Mouse (Mus musculus) forebrain, embryonic 12.5 days (tissue): ENCODE measurements around the gene Islr. TPM values are rescaled to one million over a fixed set of nuclear protein-coding genes. Genes with fewer than 3 reads are reported as not detected.
A peak's percentile ranks its signal among the peaks of the same experiment; 100 is the strongest.

Experiments
- ATAC-seq: fragments of 200-750 bp; cut with Nextera tagmentation; 2 replicates; pipeline ENCODE4 v1.8.0; 2017; ENCODE audit warnings: moderate TSS enrichment; ENCODE audit not compliant: low FRiP score
- H3K27ac ChIP-seq: fragments of 300-500 bp; sonication (generic); 2 replicates; pipeline ENCODE4 v1.5.1; 2016; ENCODE audit warnings: mild to moderate bottlenecking
- H3K27me3 ChIP-seq: fragments of 300-500 bp; sonication (generic); 2 replicates; pipeline ENCODE4 v1.6.1; 2016; ENCODE audit warnings: mild to moderate bottlenecking
- H3K36me3 ChIP-seq: fragments of 300-500 bp; sonication (generic); replicated peaks from 2 replicates; pipeline ENCODE4 v1.6.1; 2016; ENCODE audit warnings: mild to moderate bottlenecking
- H3K4me1 ChIP-seq: fragments of 300-500 bp; sonication (generic); 2 replicates; pipeline ENCODE4 v1.6.1; 2016
- H3K4me2 ChIP-seq: fragments of 300-500 bp; sonication (generic); 2 replicates; pipeline ENCODE4 v1.6.1; 2016; ENCODE audit warnings: mild to moderate bottlenecking, moderate library complexity
- H3K4me3 ChIP-seq: fragments of 300-500 bp; sonication (generic); replicated peaks from 2 replicates; pipeline ENCODE4 v1.5.1; 2016; ENCODE audit warnings: mild to moderate bottlenecking
- H3K9ac ChIP-seq: fragments of 300-500 bp; sonication (generic); 2 replicates; pipeline ENCODE4 v1.6.1; 2016; ENCODE audit warnings: mild to moderate bottlenecking
- H3K9me3 ChIP-seq: fragments of 300-500 bp; sonication (generic); 2 replicates; pipeline ENCODE4 v1.6.1; 2016
- WGBS: fragments of 180-500 bp; shearing (Covaris S2); methylation state at CpG from one replicate; pipeline ENCODE4 v1.1.7; 2016; 5-methylcytosine and 5-hydroxymethylcytosine counted together
- polyA plus RNA-seq: library from polyadenylated mRNA; unstranded; fragments of >200 nt; fragmentation: Nextera tagmentation; extraction: Ambion mirVana; gene quantifications from 2 replicates; pipeline ENCODE4 v1.2.1, GENCODE M21; 2016

The Islr gene
- polyA plus RNA-seq, 1 experiment from 2014 or later: 17.9 TPM

- H3K9me3 ChIP-seq: no peaks in the 10 kb centered on the region
- peaks cover 24% of the 10 kb centered on the region for H3K4me1 ChIP-seq
- WGBS: 44% methylated on average over 9 of the region's 9 CpGs
- peak overlapping the region; percentile 4; the same call in 1 of the 2 replicates for H3K4me2 ChIP-seq
- no peaks in the 10 kb centered on the region for H3K36me3 ChIP-seq
- no peak overlapping the region for H3K4me3 ChIP-seq
- peak overlapping the region; percentile 75 for H3K27ac ChIP-seq
- no peaks in the 10 kb centered on the region for H3K27me3 ChIP-seq
- peak; percentile 82; the same call in 1 of the 2 replicates for ATAC-seq
- no peak overlapping the region for H3K9ac ChIP-seq
Measured at GRCm38 (mm10) chr9:58241780-58242485, 37.8 kb upstream of the Islr start.

- Histone ChIP-seq H3K4me1 (no peaks in the 10 kb centered on the region), H3K27me3 (no peaks in the 10 kb centered on the region), H3K27ac (no peak overlapping the region), H3K9me3 (no peaks in the 10 kb centered on the region), H3K9ac (no peak overlapping the region), H3K4me2 (no peak overlapping the region), H3K4me3 (no peak overlapping the region), H3K36me3 (peaks cover 25% of the 10 kb centered on the region)
- ATAC-seq: no peak
- 95% methylated on average over 28 of the region's 28 CpGs for WGBS
Measured at GRCm38 (mm10) chr9:58234502-58235015, 30.5 kb upstream of the Islr start.

DNA sequence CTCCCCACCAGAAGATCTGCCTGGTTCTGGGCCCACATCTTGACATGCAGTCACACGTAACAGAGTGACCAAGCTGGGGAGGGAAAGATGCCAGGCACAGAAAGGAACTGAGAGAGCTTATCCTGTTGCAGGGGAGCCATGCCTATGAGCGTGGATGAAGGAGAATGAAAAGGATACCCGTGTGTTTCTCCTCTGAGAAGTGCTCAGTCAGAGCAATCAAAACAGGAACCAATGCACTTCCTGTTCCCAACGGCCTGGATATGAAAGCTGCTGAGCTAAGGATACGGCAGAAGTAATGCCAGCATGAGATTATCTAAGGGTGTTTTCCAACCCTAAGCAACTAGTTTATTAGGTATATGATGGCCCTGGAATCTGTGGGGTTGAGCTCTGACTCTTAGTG is 28.3 kb upstream of the Islr start:
- Histone ChIP-seq H3K27me3 (no peaks in the 10 kb centered on the region), H3K4me2 (no peak overlapping the region), H3K4me1 (no peaks in the 10 kb centered on the region), H3K4me3 (no peak overlapping the region), H3K27ac (no peak overlapping the region), H3K9me3 (no peaks in the 10 kb centered on the region), H3K9ac (no peak overlapping the region), H3K36me3 (peaks cover 45% of the 10 kb centered on the region)
- no peak for ATAC-seq
- WGBS: 72% methylated on average over 5 of the region's 5 CpGs

- no peaks in the 10 kb centered on the region for H3K4me1 ChIP-seq
- H3K27me3 ChIP-seq: no peaks in the 10 kb centered on the region
- H3K4me3 ChIP-seq: no peak overlapping the region
- WGBS: 82% methylated on average over 6 of the region's 6 CpGs
- no peak for ATAC-seq
- no peak overlapping the region for H3K27ac ChIP-seq
- no peaks in the 10 kb centered on the region for H3K9me3 ChIP-seq
- no peak overlapping the region for H3K9ac ChIP-seq
- H3K36me3 ChIP-seq: peaks cover 48% of the 10 kb centered on the region
- no peak overlapping the region for H3K4me2 ChIP-seq
Measured at GRCm38 (mm10) chr9:58231746-58232145, 27.6 kb upstream of the Islr start.

DNA sequence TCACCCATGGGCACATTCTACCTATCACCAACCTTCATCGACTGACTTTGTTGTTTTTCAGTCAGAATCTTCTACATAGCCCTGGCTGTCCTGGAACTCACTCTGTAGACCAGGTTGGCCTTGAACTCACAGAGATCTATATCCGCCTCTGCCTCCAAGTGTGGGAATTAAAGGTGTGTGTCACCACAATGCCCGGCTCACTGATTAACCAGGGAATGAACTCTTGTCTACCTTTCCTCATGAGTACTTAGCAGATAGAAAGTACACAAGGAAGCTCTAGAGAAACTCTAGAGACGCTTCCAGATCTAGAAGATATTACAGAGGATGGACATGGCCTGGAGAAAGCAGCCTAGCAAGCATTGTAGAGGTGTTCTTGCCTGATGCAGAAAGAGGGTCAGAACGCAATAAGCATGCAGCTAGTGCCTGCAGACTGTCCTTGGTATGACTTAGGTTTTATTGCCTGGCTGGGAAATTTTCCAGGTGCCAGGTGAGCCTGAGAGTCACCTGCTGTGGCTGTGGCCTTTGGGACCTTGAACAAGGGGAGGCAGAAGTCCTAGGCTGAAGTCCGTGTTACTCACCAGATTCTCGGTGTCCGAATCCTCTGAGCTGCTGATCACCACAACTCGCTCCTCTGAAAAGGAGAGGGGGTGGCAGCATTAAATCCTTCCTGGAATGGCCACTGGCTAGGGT is 24.8 kb upstream of the Islr start:
- H3K9ac ChIP-seq: no peak overlapping the region
- ATAC-seq: no peak
- H3K4me3 ChIP-seq: no peak overlapping the region
- no peaks in the 10 kb centered on the region for H3K4me1 ChIP-seq
- H3K27ac ChIP-seq: no peak overlapping the region
- no peak overlapping the region for H3K4me2 ChIP-seq
- no peaks in the 10 kb centered on the region for H3K27me3 ChIP-seq
- no peaks in the 10 kb centered on the region for H3K9me3 ChIP-seq
- H3K36me3 ChIP-seq: peaks cover 39% of the 10 kb centered on the region
- 94% methylated on average over 9 of the region's 9 CpGs for WGBS

DNA sequence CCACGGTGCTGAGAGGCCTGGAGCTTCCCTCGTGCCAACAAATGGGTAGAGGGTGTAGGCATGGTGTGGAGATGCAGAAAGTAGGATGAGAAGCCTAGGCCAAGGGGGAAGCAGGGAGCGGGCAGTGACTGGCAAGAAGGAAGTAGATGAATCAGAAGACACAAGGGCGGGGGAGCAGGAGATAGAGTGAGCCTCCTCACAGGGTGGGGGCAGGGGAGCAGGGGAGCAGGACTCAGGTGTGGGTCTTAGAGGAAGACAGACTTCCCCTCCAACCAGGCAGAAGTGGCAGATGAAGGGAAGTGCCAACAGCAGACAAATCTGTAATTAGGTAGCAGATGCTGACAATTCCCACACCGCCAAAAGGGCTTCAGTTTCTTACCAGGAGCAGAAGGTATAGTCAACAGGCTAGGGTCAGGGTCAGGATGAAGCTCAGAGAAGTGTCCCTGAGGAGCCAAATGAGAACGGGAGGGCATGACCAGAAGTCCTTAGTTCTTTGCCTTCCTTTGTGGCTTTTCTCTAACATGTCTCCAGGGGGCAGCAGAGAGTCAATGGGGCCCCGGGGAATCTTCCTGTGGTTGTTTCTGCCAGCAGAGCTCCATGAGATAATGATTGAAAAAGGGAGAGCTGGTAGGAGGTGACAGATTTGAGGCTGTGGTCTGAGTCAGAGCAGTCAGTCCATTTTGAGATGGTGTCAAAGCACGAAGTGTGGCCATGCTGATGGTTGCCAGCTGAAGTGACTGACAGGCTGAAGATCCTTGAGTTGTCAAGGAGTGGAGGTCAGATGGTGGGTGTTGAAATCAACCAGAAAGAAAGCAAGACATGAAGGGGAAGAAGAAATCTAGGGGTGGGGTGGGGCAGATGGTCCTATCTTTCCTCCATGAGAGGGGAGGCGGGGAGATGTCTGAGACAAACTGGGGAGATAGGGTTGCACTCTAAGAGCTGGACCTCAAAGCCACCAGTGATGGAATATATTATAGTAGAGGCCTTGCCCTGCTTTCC is 22.1 kb upstream of the Islr start:
- Histone ChIP-seq H3K27me3 (no peaks in the 10 kb centered on the region), H3K36me3 (peaks cover 38% of the 10 kb centered on the region), H3K9ac (no peak overlapping the region), H3K4me3 (no peak overlapping the region), H3K9me3 (no peaks in the 10 kb centered on the region), H3K4me1 (no peaks in the 10 kb centered on the region), H3K27ac (no peak overlapping the region), H3K4me2 (no peak overlapping the region)
- 70% methylated on average over 9 of the region's 9 CpGs for WGBS
- ATAC-seq: no peak

DNA sequence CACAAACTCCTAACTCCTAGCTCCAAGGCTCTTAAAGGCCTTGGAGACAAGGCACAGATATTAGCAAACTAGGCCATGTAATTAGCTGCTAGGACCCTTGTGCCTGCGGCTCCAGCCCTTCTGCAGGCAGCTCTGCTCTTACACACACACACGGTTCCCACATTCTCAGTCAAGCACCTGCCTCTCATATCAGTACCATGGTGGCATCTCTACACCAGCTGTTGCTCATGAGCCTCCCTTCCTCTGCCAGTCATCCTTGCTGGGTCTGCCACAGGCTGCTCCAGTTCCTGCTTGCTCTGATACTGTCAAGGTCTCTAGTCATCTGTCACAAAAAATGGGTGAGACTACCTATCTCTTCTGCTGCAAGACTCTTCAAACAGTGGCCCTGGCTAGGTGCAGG is 20.2 kb upstream of the Islr start:
- no peaks in the 10 kb centered on the region for H3K4me1 ChIP-seq
- H3K4me3 ChIP-seq: no peak overlapping the region
- H3K9ac ChIP-seq: no peak overlapping the region
- WGBS: 90% methylated on average over 2 of the region's 2 CpGs
- no peak overlapping the region for H3K27ac ChIP-seq
- no peak for ATAC-seq
- no peaks in the 10 kb centered on the region for H3K9me3 ChIP-seq
- H3K36me3 ChIP-seq: peaks cover 31% of the 10 kb centered on the region
- H3K4me2 ChIP-seq: no peak overlapping the region
- H3K27me3 ChIP-seq: no peaks in the 10 kb centered on the region

- Histone ChIP-seq H3K9ac (no peak overlapping the region), H3K4me1 (0 out of 2 replicates have a peak, but pooled peaks cover 8% of the 10 kb centered on the region), H3K9me3 (no peaks in the 10 kb centered on the region), H3K36me3 (peaks cover 10% of the 10 kb centered on the region; the same call in 1 of the 2 replicates), H3K4me2 (no peak overlapping the region), H3K4me3 (no peak overlapping the region), H3K27me3 (no peaks in the 10 kb centered on the region), H3K27ac (no peak overlapping the region)
- 75% methylated on average over 24 of the region's 24 CpGs for WGBS
- no peak for ATAC-seq
Measured at GRCm38 (mm10) chr9:58220218-58220903, 16.3 kb upstream of the Islr start.

DNA sequence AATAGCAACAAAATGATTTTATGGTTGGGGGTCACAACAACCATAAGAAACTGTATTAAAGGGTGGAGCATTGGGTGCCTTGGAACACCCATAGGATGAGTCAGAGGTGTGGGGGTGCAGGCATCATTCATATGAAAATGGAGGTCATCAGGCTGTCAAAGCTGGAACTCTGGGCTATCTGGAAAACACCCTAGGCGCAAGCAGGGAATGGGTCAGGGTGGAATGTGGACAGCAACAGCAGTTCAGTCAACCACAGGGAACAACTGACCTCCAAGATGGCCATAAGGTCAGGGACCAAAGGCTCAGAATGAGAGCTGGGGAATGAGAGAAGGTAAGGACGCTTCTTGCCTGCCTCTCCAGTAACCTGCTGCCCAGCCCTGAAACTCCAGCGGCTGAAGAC is 14.4 kb upstream of the Islr start:
- no peak for ATAC-seq
- no peak overlapping the region for H3K27ac ChIP-seq
- no peaks in the 10 kb centered on the region for H3K27me3 ChIP-seq
- H3K4me2 ChIP-seq: no peak overlapping the region
- no peaks in the 10 kb centered on the region for H3K9me3 ChIP-seq
- H3K9ac ChIP-seq: no peak overlapping the region
- H3K36me3 ChIP-seq: peaks cover 10% of the 10 kb centered on the region; the same call in 1 of the 2 replicates
- no peak overlapping the region for H3K4me3 ChIP-seq
- peaks cover 20% of the 10 kb centered on the region for H3K4me1 ChIP-seq
- 87% methylated on average over 3 of the region's 3 CpGs for WGBS

- Histone ChIP-seq H3K9ac (no peak overlapping the region), H3K27ac (no peak overlapping the region), H3K4me3 (no peak overlapping the region), H3K27me3 (0 out of 2 replicates have a peak, but pooled peaks cover 4% of the 10 kb centered on the region), H3K4me2 (no peak overlapping the region), H3K36me3 (peaks cover 5% of the 10 kb centered on the region; the same call in 1 of the 2 replicates), H3K9me3 (no peaks in the 10 kb centered on the region), H3K4me1 (peaks cover 21% of the 10 kb centered on the region)
- 32% methylated on average over 6 of the region's 6 CpGs for WGBS
- ATAC-seq: peak; percentile 72
Measured at GRCm38 (mm10) chr9:58216402-58216801, 12.3 kb upstream of the Islr start.

- ATAC-seq: no peak
- Histone ChIP-seq H3K4me1 (peaks cover 21% of the 10 kb centered on the region), H3K27me3 (0 out of 2 replicates have a peak, but pooled peaks cover 4% of the 10 kb centered on the region), H3K27ac (no peak overlapping the region), H3K9me3 (no peaks in the 10 kb centered on the region), H3K4me2 (no peak overlapping the region), H3K4me3 (no peak overlapping the region), H3K36me3 (0 out of 2 replicates have a peak, but pooled peaks cover under 1% of the 10 kb centered on the region), H3K9ac (no peak overlapping the region)
- WGBS: 65% methylated on average over 8 of the region's 8 CpGs
Measured at GRCm38 (mm10) chr9:58214519-58215180, 10.5 kb upstream of the Islr start.
